Mouse (Mus musculus): ENCODE measurements around the gene Hspg2. TPM values are rescaled to one million over a fixed set of nuclear protein-coding genes. Genes with fewer than 3 reads are reported as not detected.
A peak's percentile ranks its signal among the peaks of the same experiment; 100 is the strongest.
"Not testable (repeated sequence)": the region's sequence is repeated elsewhere in the genome, so short reads cannot be mapped to it uniquely, and the experiment has no call there.

The Hspg2 gene
- total RNA-seq (2015) (under 0.01 TPM in 1 of 2 replicates, not detected in the other), total RNA-seq (2017) (0.04 TPM in 2 replicates)

GRCm38 (mm10) chr4:137468260-137469080 lies at the start of gene Hspg2:
Gene Hspg2 (plus strand): TSS chr4:137468769.
- ATAC-seq (ENCODE audit: poor library complexity, severe bottlenecking) = peak; percentile 97

DNA sequence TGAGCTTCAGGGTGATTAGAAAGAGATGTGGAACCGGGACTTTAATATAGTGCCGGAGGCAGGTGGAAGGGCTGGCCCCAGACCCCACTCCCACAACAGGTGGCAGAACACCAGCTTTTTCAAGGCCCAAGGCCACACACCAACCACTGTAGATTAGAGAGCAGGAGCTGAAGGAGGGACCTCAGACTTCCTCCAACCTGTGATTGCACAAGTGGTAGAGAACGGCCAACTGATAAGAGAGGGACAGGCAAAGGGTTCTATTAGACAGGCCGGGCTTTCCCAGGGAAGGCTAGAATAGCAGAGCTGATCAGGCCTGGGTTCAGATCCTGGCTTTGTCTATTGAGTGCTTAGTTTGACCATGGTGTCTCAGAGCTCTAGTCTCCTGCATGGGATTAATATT lies 38.1 kb upstream of the Hspg2 start, which contains the start of gene Cela3b:
Gene Cela3b (minus strand): TSS at position 39 of the 400 bp plus-strand sequence.
- ATAC-seq (ENCODE audit: poor library complexity, severe bottlenecking) = peak; percentile 60

GRCm38 (mm10) chr4:137432700-137433550 lies 35.6 kb upstream of the Hspg2 start:
- ATAC-seq (ENCODE audit: poor library complexity, severe bottlenecking) = not testable (repeated sequence)

DNA sequence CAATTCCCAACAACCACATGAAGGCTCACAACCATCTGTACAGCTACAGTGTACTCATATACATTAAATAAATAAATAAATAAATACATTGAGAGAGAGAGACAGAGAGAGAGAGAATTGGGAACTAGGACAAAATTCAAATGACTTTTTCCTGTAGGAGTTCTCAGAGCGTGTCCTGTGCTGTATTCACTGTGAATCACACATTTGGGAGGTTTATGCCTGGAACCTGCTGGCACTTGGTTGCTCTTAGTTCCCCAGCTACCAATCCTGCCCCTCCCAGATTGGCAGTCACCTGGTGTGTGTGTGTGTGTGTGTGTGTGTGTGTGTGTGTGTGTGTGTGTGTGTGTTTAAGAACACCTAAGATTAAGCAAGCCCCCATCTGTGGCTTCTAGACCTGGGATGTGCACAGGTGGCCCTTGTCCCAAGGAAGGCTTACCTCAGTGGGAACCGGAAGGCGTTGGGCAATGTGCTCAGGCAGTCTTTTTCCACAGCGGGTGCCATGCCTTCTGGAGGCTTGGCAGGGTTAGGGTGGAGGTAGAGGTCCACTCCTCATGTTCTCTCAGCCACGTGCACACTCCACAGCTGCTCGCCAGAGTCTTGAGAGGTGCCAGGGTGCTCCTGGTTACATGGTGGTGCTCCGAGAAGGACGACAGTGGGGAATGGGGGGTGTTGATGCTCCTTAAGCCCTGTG lies 31.4 kb upstream of the Hspg2 start:
- ATAC-seq (ENCODE audit: poor library complexity, severe bottlenecking) = no peak

DNA sequence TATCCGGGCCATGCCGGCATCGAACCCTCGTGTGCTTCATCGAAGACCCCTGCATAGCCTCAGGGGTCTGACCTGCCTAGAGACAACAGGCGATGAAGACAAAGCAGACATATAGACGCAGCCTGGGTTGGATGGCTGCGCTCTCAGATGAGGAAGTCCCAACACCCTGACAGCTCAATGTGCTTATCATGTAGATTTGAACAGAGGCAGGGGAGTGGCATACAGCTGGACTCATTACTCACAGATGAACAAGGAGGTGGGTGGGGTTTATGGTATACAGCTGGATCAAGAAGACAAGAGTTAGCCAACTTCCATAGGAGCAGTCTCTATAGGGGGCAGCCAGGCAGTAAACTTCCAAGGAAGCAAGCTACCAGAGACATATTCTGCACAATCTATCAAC lies 29.7 kb upstream of the Hspg2 start:
- peak; percentile 57; the same call in 1 of the 2 replicates for ATAC-seq (ENCODE audit: poor library complexity, severe bottlenecking)

- ATAC-seq (ENCODE audit: poor library complexity, severe bottlenecking) = no peak
Observed at GRCm38 (mm10) chr4:137441332-137441731, 27.2 kb upstream of the Hspg2 start.

- ATAC-seq (ENCODE audit: poor library complexity, severe bottlenecking) = 0 out of 2 replicates have a peak, but pooled peaks have one; percentile 52
Observed at GRCm38 (mm10) chr4:137443625-137444024, 24.9 kb upstream of the Hspg2 start.

GRCm38 (mm10) chr4:137445881-137446280 lies 22.7 kb upstream of the Hspg2 start:
- ATAC-seq (ENCODE audit: poor library complexity, severe bottlenecking) = no peak

GRCm38 (mm10) chr4:137447363-137448196 lies 21.0 kb upstream of the Hspg2 start:
- no peak for ATAC-seq (ENCODE audit: poor library complexity, severe bottlenecking)

DNA sequence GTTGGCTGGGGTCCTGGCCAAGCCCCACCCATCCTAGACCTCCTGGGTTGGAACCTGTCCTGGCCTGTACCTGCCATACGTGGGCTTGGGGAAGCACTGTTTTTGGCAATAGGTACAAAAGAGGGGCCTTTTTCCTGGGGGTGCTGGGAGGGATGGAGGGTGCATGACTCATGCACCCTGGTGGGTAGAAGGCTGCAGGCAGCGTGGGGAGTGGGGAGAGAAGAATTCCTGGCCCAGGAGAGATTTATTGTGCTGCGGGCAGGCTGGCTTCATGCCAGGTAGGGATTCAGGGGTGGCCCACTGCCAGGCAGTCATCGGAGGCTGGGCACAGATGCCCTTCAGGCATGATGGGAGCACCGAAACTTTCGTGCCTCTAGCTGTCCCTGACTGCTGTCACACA lies 20.4 kb upstream of the Hspg2 start:
- no peak for ATAC-seq (ENCODE audit: poor library complexity, severe bottlenecking)

DNA sequence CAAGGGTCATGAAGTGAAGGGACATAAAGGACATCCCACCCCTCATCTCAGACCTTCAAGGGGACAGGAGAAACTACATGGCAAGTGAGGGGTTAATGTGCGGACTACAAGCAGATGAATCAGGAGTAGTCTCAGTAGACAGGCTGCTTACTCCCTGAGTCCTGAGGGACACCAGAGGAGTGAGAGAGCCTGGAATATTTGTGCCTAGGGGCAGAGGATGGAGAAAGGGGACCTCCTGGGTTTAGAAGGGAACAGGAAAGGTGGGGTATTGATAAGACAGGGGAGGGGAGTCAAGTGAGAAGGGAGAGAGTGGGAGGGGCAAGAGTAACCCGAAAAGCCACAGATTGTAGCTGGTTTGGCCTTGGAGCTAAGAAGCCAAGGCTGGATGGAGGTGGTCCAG lies 19.9 kb upstream of the Hspg2 start:
- no peak for ATAC-seq (ENCODE audit: poor library complexity, severe bottlenecking)

GRCm38 (mm10) chr4:137449132-137449531 lies 19.4 kb upstream of the Hspg2 start:
- ATAC-seq (ENCODE audit: poor library complexity, severe bottlenecking) = no peak

- no peak for ATAC-seq (ENCODE audit: poor library complexity, severe bottlenecking)
Observed at GRCm38 (mm10) chr4:137449715-137450114, 18.9 kb upstream of the Hspg2 start.

DNA sequence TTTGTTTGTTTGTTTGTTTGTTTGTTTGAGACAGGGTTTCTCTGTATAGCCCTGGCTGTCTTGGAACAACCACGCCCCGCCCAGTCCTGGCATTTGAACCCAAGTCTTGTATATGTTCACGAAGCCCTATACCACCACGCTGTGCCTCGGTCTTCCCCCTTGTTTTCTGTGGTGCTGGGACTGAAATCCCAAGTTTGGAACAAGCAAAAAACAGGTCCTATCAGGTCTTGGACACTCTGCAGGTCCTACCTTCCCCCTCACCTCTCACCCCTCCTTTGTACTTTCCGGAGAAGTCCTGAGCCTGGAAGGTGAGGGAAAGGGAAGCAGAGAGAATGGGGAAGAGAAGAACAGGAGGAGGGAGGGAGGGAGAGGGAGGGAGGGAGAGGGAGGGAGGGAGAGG lies 16.4 kb upstream of the Hspg2 start:
- no peak for ATAC-seq (ENCODE audit: poor library complexity, severe bottlenecking)

- no peak for ATAC-seq (ENCODE audit: poor library complexity, severe bottlenecking)
Observed at GRCm38 (mm10) chr4:137453234-137453767, 15.3 kb upstream of the Hspg2 start, which contains the start of gene 1700013G24Rik. Gene 1700013G24Rik (plus strand): TSS chr4:137453284.

GRCm38 (mm10) chr4:137454582-137454981 lies 14.0 kb upstream of the Hspg2 start:
- no peak for ATAC-seq (ENCODE audit: poor library complexity, severe bottlenecking)

GRCm38 (mm10) chr4:137456581-137456980 lies 12.0 kb upstream of the Hspg2 start:
- no peak for ATAC-seq (ENCODE audit: poor library complexity, severe bottlenecking)

- ATAC-seq (ENCODE audit: poor library complexity, severe bottlenecking) = no peak
Observed at GRCm38 (mm10) chr4:137457292-137457691, 11.3 kb upstream of the Hspg2 start.

- no peak for ATAC-seq (ENCODE audit: poor library complexity, severe bottlenecking)
Observed at GRCm38 (mm10) chr4:137458310-137458709, 10.3 kb upstream of the Hspg2 start.

DNA sequence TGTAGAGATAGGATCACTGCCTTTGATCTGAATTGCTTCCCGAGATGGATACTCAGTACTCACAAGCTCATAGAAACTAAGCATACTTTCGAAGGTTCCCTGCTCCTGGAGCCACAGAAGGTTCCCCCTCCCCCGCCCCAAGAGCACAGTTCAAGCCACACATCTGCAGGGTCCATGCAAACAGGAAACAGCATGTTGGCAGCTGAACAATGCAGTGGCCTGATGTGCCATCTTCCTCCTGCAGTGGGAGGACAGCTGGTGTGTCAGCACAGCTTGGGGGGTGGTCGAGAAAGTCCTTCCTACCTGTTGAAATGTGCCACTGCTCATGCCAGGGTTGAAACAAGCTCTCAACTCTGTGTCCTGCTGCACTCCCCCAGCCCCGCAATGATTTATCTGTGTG lies 9.7 kb upstream of the Hspg2 start:
- no peak for ATAC-seq (ENCODE audit: poor library complexity, severe bottlenecking)
